Mouse (Mus musculus) CD4-positive naive resting alpha-beta T cell, adult 76 days (primary cell): ENCODE results near the gene Dyrk3. TPM values are rescaled to one million over a fixed set of nuclear protein-coding genes. Genes with fewer than 3 reads are reported as not detected.

Source experiments
- total RNA-seq: library from RNA; stranded (reverse); gene quantifications from one replicate; pipeline ENCODE4 v1.2.4, GENCODE M21; 2023

The Dyrk3 gene
- 2.0 TPM for total RNA-seq

GRCm38 (mm10) chr1:131138191-131139016, at the start of gene Dyrk3:
Gene Dyrk3 (minus strand): TSS chr1:131138340.

GRCm38 (mm10) chr1:131153018-131153629, 15.0 kb upstream of the Dyrk3 start, which contains the start of gene Eif2d:
Gene Eif2d (plus strand): TSS chr1:131153181.

GRCm38 (mm10) chr1:131097700-131098094, 40.4 kb downstream of the Dyrk3 start, which contains the start of gene Mapkapk2:
Gene Mapkapk2 (minus strand): TSS chr1:131097826.

Other genes starting within 250 kb of the Dyrk3 start
- not detected for gene Il20, start 226.9 kb downstream of the Dyrk3 start, total RNA-seq
- gene Il19, start 198.2 kb downstream of the Dyrk3 start, total RNA-seq = not detected
- 1.2 TPM for gene Il10, start 118.5 kb downstream of the Dyrk3 start, total RNA-seq
- 72.0 TPM for gene Mapkapk2, start 40.5 kb downstream of the Dyrk3 start, total RNA-seq
- gene Eif2d, start 14.8 kb upstream of the Dyrk3 start, total RNA-seq = 26.7 TPM
- 154 TPM for gene Rassf5, start 106.9 kb upstream of the Dyrk3 start, total RNA-seq
- gene Ikbke, start 141.3 kb upstream of the Dyrk3 start, total RNA-seq = 250 TPM